Comparison of ENCODE assay signal across 25 mouse cellular contexts in the genomic region with DNA sequence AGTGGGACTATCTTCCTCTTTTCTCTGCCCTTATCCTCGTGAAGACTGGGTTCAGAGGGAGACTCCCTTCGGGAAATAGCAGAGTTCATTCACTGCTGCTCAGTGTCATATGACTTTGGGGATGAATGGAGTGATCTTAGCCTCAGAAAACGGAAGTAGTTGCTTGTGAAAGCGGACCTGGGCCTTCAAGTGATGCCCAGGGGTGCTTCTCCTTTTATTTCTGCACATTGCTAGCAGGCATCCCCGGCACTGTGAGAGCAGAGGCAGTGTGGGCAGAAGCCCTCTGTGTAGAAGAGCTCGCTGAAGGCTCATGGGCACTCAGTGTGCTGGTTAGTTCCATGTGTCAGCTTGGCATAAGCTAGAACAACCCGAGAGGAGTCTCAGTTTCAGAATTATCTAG. TPM values are rescaled to one million over a fixed set of nuclear protein-coding genes. Genes with fewer than 3 reads are reported as not detected.
A peak's percentile ranks its signal among the peaks of the same experiment; 100 is the strongest.
DNase-seq lines count a peak whose midpoint lies in the region; ATAC-seq lines count a peak whose summit lies in the region.
"Had no signal": no experiment of that assay in that cellular context is flagged by ENCODE, and none has a peak within 500 bp of the region (broad histone marks: within the 10 kb centered on the region; RNA-seq: fewer than 3 reads in every experiment).

No protein-coding gene starts in this region.

- no peak for ATAC-seq in monocyte, adult 5-6 weeks (replicated peaks; ENCODE audit: insufficient number of reproducible peaks, low FRiP score, low TSS enrichment, poor library complexity, severe bottlenecking)
- ATAC-seq in granulocyte monocyte progenitor cell, adult 5-6 weeks (replicated peaks; ENCODE audit: poor library complexity, severe bottlenecking): peak; percentile 71
- ATAC-seq: CD4-positive, CD25-positive, alpha-beta regulatory T cell, adult 4 months; forebrain, embryonic 14.5 days; intestine, embryonic 16.5 days had no signal

- DNase-seq in layer of hippocampus, adult 9-11 months: peak; percentile 44
- DNase-seq in layer of hippocampus, postnatal 25 days (ENCODE audit: extremely low spot score in 1 of 2, low spot score in 1 of 2): no peak
- DNase-seq in monocyte, adult 2 months (ENCODE audit: low read depth in 1 of 2, low spot score in 2 of 2): peak; percentile 29
- DNase-seq in urinary bladder, postnatal 36 days (ENCODE audit: low spot score in 2 of 2): no peak
- no peak for DNase-seq in cerebellum, postnatal 25 days
- DNase-seq: adrenal gland, postnatal 14 days; cerebellum, adult 2 months; cerebellum, postnatal 14 days; gastrocnemius, postnatal 14 days; heart, adult 18-20 months; heart, postnatal 4 days; kidney, adult 9 months; kidney, postnatal 14 days; layer of hippocampus, postnatal 36 days; retina, postnatal 1 day; right cerebral cortex, postnatal 14 days; thymus, adult 18-20 months; thymus, postnatal 25 days had no signal

RNA-seq across cellular contexts. Expression of a gene that starts 12.8 kb away (rescaled TPM):
- not detected for total RNA-seq in layer of hippocampus, postnatal 25 days (2021)
- total RNA-seq in monocyte, adult 5-6 weeks (2017): not detected in 3 replicates
- total RNA-seq in granulocyte monocyte progenitor cell, adult 5-6 weeks (2014; fragmentation: Nextera tagmentation): not detected in 2 replicates
- total RNA-seq in granulocyte monocyte progenitor cell, adult 5-6 weeks (2017): not detected in 2 replicates
- total RNA-seq: gastrocnemius, postnatal 14 days; layer of hippocampus, adult 18-20 months; layer of hippocampus, postnatal 36 days; left cerebral cortex, postnatal 10 days had no signal

Comparison
In these comparisons a context has a peak if more than half of its experiments do, and no peak if none do; other contexts are left out.
1. DNase-seq: peak in layer of hippocampus, adult 9-11 months (single experiment) and monocyte, adult 2 months (2 of 2); none in layer of hippocampus, postnatal 25 days (0 of 2), urinary bladder, postnatal 36 days (0 of 2) and cerebellum, postnatal 25 days (0 of 2).